Mouse (Mus musculus) midbrain, postnatal 0 days (tissue): Measurements from ENCODE around the gene Ints14. TPM values are rescaled to one million over a fixed set of nuclear protein-coding genes. Genes with fewer than 3 reads are reported as not detected.
"Not testable (repeated sequence)": the region's sequence is repeated elsewhere in the genome, so short reads cannot be mapped to it uniquely, and the experiment has no call there.

ENCODE experiments used
- ATAC-seq: fragments of 200-750 bp; cut with Nextera tagmentation; 2 replicates; pipeline ENCODE4 v1.8.0; 2017; ENCODE audit warnings: moderate number of reproducible peaks, mild to moderate bottlenecking, moderate TSS enrichment, moderate library complexity; ENCODE audit not compliant: low FRiP score
- DNase-seq: peaks from one replicate; pipeline ENCODE4 v3.0.0-alpha.2; 2015; ENCODE audit warnings: low spot score
- H3K27ac ChIP-seq: fragments of 300-500 bp; sonication (generic); 2 replicates; pipeline ENCODE4 v1.5.1; 2014; ENCODE audit warnings: low read depth, mild to moderate bottlenecking, low read length, mixed read lengths
- H3K27me3 ChIP-seq: fragments of 300-500 bp; sonication (generic); 2 replicates; pipeline ENCODE4 v1.6.1; 2014; ENCODE audit warnings: low read length, control low read depth, mixed read lengths; ENCODE audit not compliant: insufficient read depth
- H3K36me3 ChIP-seq: fragments of 300-500 bp; sonication (generic); 2 replicates; pipeline ENCODE4 v1.6.1; 2014; ENCODE audit warnings: low read length, control low read depth, mixed read lengths; ENCODE audit not compliant: insufficient read depth
- H3K4me1 ChIP-seq: fragments of 300-500 bp; sonication (generic); 2 replicates; pipeline ENCODE4 v1.6.1; 2014; ENCODE audit warnings: mild to moderate bottlenecking, control low read depth, antibody characterized with exemption, low read length, mixed read lengths; ENCODE audit not compliant: insufficient read depth
- H3K4me2 ChIP-seq: fragments of 300-500 bp; sonication (generic); 2 replicates; pipeline ENCODE4 v1.6.1; 2014; ENCODE audit warnings: low read depth, mild to moderate bottlenecking, low read length, mixed read lengths; ENCODE audit not compliant: poor library complexity, severe bottlenecking
- H3K4me3 ChIP-seq: fragments of 300-500 bp; sonication (generic); 2 replicates; pipeline ENCODE4 v1.5.1; 2014; ENCODE audit warnings: low read depth, mild to moderate bottlenecking, low read length, moderate library complexity
- H3K9ac ChIP-seq: fragments of 300-500 bp; sonication (generic); replicated peaks from 2 replicates; pipeline ENCODE4 v1.6.1; 2014; ENCODE audit warnings: mild to moderate bottlenecking, low read length, moderate library complexity, mixed read lengths; ENCODE audit not compliant: poor library complexity, severe bottlenecking
- H3K9me3 ChIP-seq: fragments of 300-500 bp; sonication (generic); 2 replicates; pipeline ENCODE4 v1.6.1; 2016; ENCODE audit warnings: low read length, control low read depth
- CTCF ChIP-seq: IDR thresholded peaks from 2 replicates; pipeline ENCODE4 v1.5.1; 2016; ENCODE audit warnings: antibody characterized with exemption, mild to moderate bottlenecking
- WGBS: fragments of 180-500 bp; shearing (Covaris S2); extraction: QIAGEN DNeasy Blood & Tissue Kit; methylation state at CpG from one replicate; pipeline ENCODE4 v1.1.7; 2014; 5-methylcytosine and 5-hydroxymethylcytosine counted together
- polyA plus RNA-seq: library from polyadenylated mRNA; unstranded; fragments of >200 nt; fragmentation: Nextera tagmentation; extraction: Ambion mirVana; gene quantifications from 2 replicates; pipeline ENCODE4 v1.2.1, GENCODE M21; 2015
- total RNA-seq: library from RNA; depleted of rRNA; stranded (reverse); fragments of >200 nt; gene quantifications from 2 replicates; pipeline ENCODE4 v1.2.3, GENCODE M21; 2014

The Ints14 gene
- total and polyA plus RNA-seq, 2 experiments from 2014 or later, result 29.7 to 30.1 TPM

DNA sequence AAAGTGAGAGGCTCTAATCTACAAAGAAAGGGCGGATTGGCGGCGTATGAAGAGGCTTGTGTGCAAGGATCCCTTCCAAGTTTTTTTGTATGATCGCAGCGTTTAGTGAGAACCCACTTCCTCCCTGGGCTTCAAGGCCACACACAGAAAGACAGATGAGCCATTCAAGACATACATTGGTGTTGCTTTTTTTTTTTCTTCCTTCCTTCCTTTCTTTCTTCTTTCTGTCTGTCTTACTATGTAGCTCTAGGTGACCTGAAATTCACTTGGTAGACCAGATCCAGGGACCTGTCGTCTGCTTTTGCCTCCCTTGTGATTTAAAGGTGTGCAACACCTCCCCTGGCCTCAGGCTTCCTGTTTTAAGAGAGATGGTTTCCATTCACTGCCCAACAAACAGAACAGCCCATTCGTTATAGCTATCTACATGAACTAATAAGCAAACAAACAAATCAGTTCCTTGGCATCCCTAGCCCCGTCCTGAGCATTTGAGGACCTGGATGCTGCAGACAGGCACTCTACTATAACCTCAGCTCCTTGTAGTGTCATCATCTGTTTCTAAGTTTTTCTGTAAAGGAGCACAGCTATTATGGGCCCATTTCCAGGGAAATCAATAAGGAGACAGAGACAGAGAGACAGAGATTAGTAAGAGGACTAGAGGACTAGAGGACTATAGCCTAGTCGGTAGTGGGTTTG is 61.3 kb downstream of the Ints14 start:
- 16% methylated on average over 9 of the region's 9 CpGs for WGBS
- no peaks in the 10 kb centered on the region for H3K27me3 ChIP-seq
- TF ChIP-seq CTCF, result no peak
- peak overlapping the region; percentile 69 for H3K4me3 ChIP-seq
- no peaks in the 10 kb centered on the region for H3K9me3 ChIP-seq
- ATAC-seq, result no peak; the same call in 1 of the 2 replicates
- peak overlapping the region; percentile 85 for H3K27ac ChIP-seq
- H3K4me2 ChIP-seq, result peak overlapping the region; percentile 76
- no peak for DNase-seq
- H3K36me3 ChIP-seq, result no peaks in the 10 kb centered on the region
- peaks cover 28% of the 10 kb centered on the region; the same call in 1 of the 2 replicates for H3K4me1 ChIP-seq
- peak overlapping the region; percentile 74 for H3K9ac ChIP-seq

- H3K27ac ChIP-seq, result peak overlapping the region; percentile 85; the same call in 1 of the 2 replicates
- DNase-seq (no peak), ATAC-seq (no peak)
- peak; percentile 20; the same call in 1 of the 2 replicates for TF ChIP-seq CTCF
- H3K4me3 ChIP-seq, result no peak overlapping the region
- H3K36me3 ChIP-seq, result no peaks in the 10 kb centered on the region
- no peaks in the 10 kb centered on the region for H3K27me3 ChIP-seq
- H3K9ac ChIP-seq, result no peak overlapping the region
- H3K9me3 ChIP-seq, result no peaks in the 10 kb centered on the region
- 63% methylated on average over 4 of the region's 4 CpGs for WGBS
- H3K4me2 ChIP-seq, result no peak overlapping the region
- peaks cover 22% of the 10 kb centered on the region; the same call in 1 of the 2 replicates for H3K4me1 ChIP-seq
Observed at GRCm38 (mm10) chr9:65022580-65023135, 62.0 kb downstream of the Ints14 start.

GRCm38 (mm10) chr9:65023447-65023846 is 62.7 kb downstream of the Ints14 start:
- no peak for TF ChIP-seq CTCF
- H3K9me3 ChIP-seq, result no peaks in the 10 kb centered on the region
- ATAC-seq, result no peak
- H3K9ac ChIP-seq, result no peak overlapping the region
- 93% methylated on average over 3 of the region's 3 CpGs for WGBS
- no peak overlapping the region for H3K4me2 ChIP-seq
- H3K4me3 ChIP-seq, result no peak overlapping the region
- DNase-seq, result no peak
- H3K27ac ChIP-seq, result no peak overlapping the region
- H3K27me3 ChIP-seq, result no peaks in the 10 kb centered on the region
- H3K36me3 ChIP-seq, result no peaks in the 10 kb centered on the region
- peaks cover 15% of the 10 kb centered on the region; the same call in 1 of the 2 replicates for H3K4me1 ChIP-seq

DNA sequence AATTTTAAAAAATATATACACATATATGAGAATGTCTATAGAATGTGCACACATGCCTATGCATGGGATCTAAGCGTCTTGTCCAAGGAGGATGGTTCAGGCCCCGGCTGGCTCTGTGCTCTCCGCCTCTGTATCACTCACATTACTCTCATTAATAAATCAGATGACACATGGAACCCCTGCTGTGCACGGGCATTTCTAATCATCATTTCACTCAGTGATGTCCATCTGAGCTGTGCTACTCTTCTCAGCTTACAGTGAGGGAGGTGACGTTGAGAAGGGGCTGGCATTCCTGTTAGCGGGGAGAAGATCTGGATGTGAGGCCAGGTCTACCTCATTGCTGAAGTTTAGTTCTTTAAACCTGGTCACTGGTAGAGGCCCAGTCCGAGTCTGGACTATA is 66.5 kb downstream of the Ints14 start:
- Histone ChIP-seq H3K27me3 (no peaks in the 10 kb centered on the region), H3K9me3 (no peaks in the 10 kb centered on the region), H3K27ac (no peak overlapping the region), H3K9ac (no peak overlapping the region), H3K36me3 (no peaks in the 10 kb centered on the region), H3K4me3 (no peak overlapping the region), H3K4me2 (no peak overlapping the region), H3K4me1 (no peaks in the 10 kb centered on the region)
- 79% methylated on average over 7 of the region's 7 CpGs for WGBS
- no peak for TF ChIP-seq CTCF
- DNase-seq (no peak), ATAC-seq (no peak)

DNA sequence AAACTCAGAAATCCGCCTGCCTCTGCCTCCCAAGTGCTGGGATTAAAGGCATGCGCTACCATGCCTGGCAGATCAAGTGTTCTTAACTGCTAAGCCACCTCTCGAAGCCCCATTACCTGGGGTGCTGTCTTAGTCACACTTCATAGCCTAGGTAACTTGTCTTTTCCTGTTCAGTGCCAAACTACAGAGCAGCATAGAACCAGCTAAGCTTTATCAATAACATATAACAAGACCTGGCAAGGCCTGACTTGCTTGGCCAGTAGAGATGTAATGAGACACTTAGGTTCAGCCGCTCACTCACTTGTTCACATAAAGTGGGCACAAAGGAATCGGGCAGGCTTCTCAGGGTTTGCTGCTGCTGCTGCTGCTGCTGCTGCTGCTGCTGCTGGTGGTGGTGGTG is 67.6 kb downstream of the Ints14 start:
- Histone ChIP-seq H3K4me2 (no peak overlapping the region), H3K9me3 (no peaks in the 10 kb centered on the region), H3K9ac (no peak overlapping the region), H3K4me1 (peaks cover 4% of the 10 kb centered on the region; the same call in 1 of the 2 replicates), H3K27ac (no peak overlapping the region), H3K27me3 (no peaks in the 10 kb centered on the region), H3K36me3 (no peaks in the 10 kb centered on the region), H3K4me3 (no peak overlapping the region)
- WGBS, result 93% methylated on average over 5 of the region's 5 CpGs
- ATAC-seq (no peak), DNase-seq (no peak)
- no peak for TF ChIP-seq CTCF

- not testable (repeated sequence) for DNase-seq, H3K9me3 ChIP-seq, H3K4me1 ChIP-seq, ATAC-seq, H3K9ac ChIP-seq, H3K4me3 ChIP-seq, H3K36me3 ChIP-seq, H3K27ac ChIP-seq, H3K4me2 ChIP-seq, H3K27me3 ChIP-seq
- 75% methylated on average over 5 of the region's 5 CpGs for WGBS
- TF ChIP-seq CTCF, result peak; percentile 36
Observed at GRCm38 (mm10) chr9:65031355-65031754, 70.7 kb downstream of the Ints14 start.
